ENCODE assay signal across 17 mouse cellular contexts in genomic region chr8:83664096-83664495, GRCm38 (mm10). TPM values are rescaled to one million over a fixed set of nuclear protein-coding genes. Genes with fewer than 3 reads are reported as not detected.
DNase-seq lines count a peak whose midpoint lies in the region; ATAC-seq and TF ChIP-seq lines count a peak whose summit lies in the region.
"Had no signal": no experiment of that assay in that cellular context is flagged by ENCODE, and none has a peak within 500 bp of the region (broad histone marks: within the 10 kb centered on the region; RNA-seq: fewer than 3 reads in every experiment).

No protein-coding gene starts in this region.

- no peak for TF ChIP-seq EP300 in liver, postnatal 0 days (IDR thresholded peaks at IDR 0.05; ENCODE audit: low read depth)

- no peak overlapping the region for H3K4me2 ChIP-seq in forebrain, embryonic 16.5 days (ENCODE audit: low read length)
- H3K4me2 ChIP-seq in stomach, embryonic 14.5 days (replicated peaks; ENCODE audit: low read depth, low read length): no peak overlapping the region
- no peak overlapping the region for H3K4me2 ChIP-seq in liver, postnatal 0 days (ENCODE audit: low read depth, low read length)
- H3K4me2 ChIP-seq: hindbrain, embryonic 15.5 days; liver, embryonic 11.5 days; lung, embryonic 15.5 days had no signal

- TF ChIP-seq POLR2A in kidney, adult 2 months (IDR thresholded peaks at IDR 0.05; ENCODE audit: low read depth, low read length): no peak

- 96% methylated on average over 13 of the region's 13 CpGs for WGBS in forebrain, embryonic 10.5 days
- WGBS in forebrain, embryonic 16.5 days: 85% methylated on average over 13 of the region's 13 CpGs
- WGBS in kidney, adult 2 months: 75% methylated on average over 13 of the region's 13 CpGs
- 90% methylated on average over 13 of the region's 13 CpGs for WGBS in stomach, embryonic 14.5 days
- WGBS in liver, postnatal 0 days (ENCODE audit: insufficient replicate concordance): 85% methylated on average over 13 of the region's 13 CpGs

- H3K27me3 ChIP-seq in forebrain, embryonic 10.5 days (ENCODE audit: poor library complexity, severe bottlenecking): peaks cover 27% of the 10 kb centered on the region
- no peaks in the 10 kb centered on the region for H3K27me3 ChIP-seq in forebrain, embryonic 16.5 days (replicated peaks; ENCODE audit: control insufficient read depth, insufficient read depth, low read length)
- H3K27me3 ChIP-seq in kidney, adult 2 months (replicated peaks; ENCODE audit: control insufficient read depth, insufficient read depth, low read length): no peaks in the 10 kb centered on the region
- H3K27me3 ChIP-seq in stomach, embryonic 14.5 days (ENCODE audit: control insufficient read depth, insufficient read depth, low read length): no peaks in the 10 kb centered on the region
- 0 out of 2 replicates have a peak, but pooled peaks cover 2% of the 10 kb centered on the region for H3K27me3 ChIP-seq in liver, postnatal 0 days (ENCODE audit: insufficient read depth, low read length)
- H3K27me3 ChIP-seq: hindbrain, embryonic 15.5 days; lung, embryonic 15.5 days had no signal

- H3K4me1 ChIP-seq in forebrain, embryonic 10.5 days: peaks cover 87% of the 10 kb centered on the region
- H3K4me1 ChIP-seq in forebrain, embryonic 16.5 days (replicated peaks; ENCODE audit: control insufficient read depth, insufficient read depth, low read length): peaks cover 48% of the 10 kb centered on the region
- peaks cover 19% of the 10 kb centered on the region for H3K4me1 ChIP-seq in kidney, adult 2 months (ENCODE audit: control insufficient read depth, insufficient read depth, low read length)
- H3K4me1 ChIP-seq in stomach, embryonic 14.5 days (ENCODE audit: control insufficient read depth, insufficient read depth, low read length): peaks cover 70% of the 10 kb centered on the region
- peaks cover 20% of the 10 kb centered on the region for H3K4me1 ChIP-seq in liver, postnatal 0 days (ENCODE audit: insufficient read depth)

- peak overlapping the region; percentile 15 for H3K27ac ChIP-seq in forebrain, embryonic 10.5 days
- H3K27ac ChIP-seq in forebrain, embryonic 16.5 days (ENCODE audit: low read length): no peak overlapping the region
- H3K27ac ChIP-seq in kidney, adult 2 months (ENCODE audit: insufficient read depth, low read depth, low read length): peak overlapping the region; percentile 12; the same call in 1 of the 2 replicates
- peak overlapping the region; percentile 88 for H3K27ac ChIP-seq in stomach, embryonic 14.5 days (ENCODE audit: low read length)
- H3K27ac ChIP-seq in liver, postnatal 0 days (ENCODE audit: low read depth): no peak overlapping the region
- H3K27ac ChIP-seq: hindbrain, embryonic 15.5 days had no signal

- peaks cover 37% of the 10 kb centered on the region for H3K36me3 ChIP-seq in forebrain, embryonic 10.5 days (replicated peaks)
- H3K36me3 ChIP-seq in forebrain, embryonic 16.5 days (ENCODE audit: control insufficient read depth, insufficient read depth): no peaks in the 10 kb centered on the region
- no peaks in the 10 kb centered on the region for H3K36me3 ChIP-seq in kidney, adult 2 months (ENCODE audit: control insufficient read depth, insufficient read depth, low read length)
- peaks cover 7% of the 10 kb centered on the region; the same call in 1 of the 2 replicates for H3K36me3 ChIP-seq in stomach, embryonic 14.5 days (ENCODE audit: control insufficient read depth, insufficient read depth, low read length)
- peaks cover under 1% of the 10 kb centered on the region; the same call in 1 of the 2 replicates for H3K36me3 ChIP-seq in liver, postnatal 0 days (replicated peaks; ENCODE audit: insufficient read depth, low read length)
- H3K36me3 ChIP-seq: hindbrain, embryonic 15.5 days; lung, embryonic 15.5 days had no signal

- ATAC-seq in forebrain, embryonic 16.5 days: no peak
- ATAC-seq in stomach, embryonic 14.5 days (ENCODE audit: insufficient number of reproducible peaks, insufficient read depth, low FRiP score, low read depth): no peak
- no peak for ATAC-seq in liver, postnatal 0 days

- H3K9me3 ChIP-seq in forebrain, embryonic 10.5 days: no peaks in the 10 kb centered on the region
- H3K9me3 ChIP-seq in forebrain, embryonic 16.5 days (ENCODE audit: control insufficient read depth, low read length): no peaks in the 10 kb centered on the region
- H3K9me3 ChIP-seq in stomach, embryonic 14.5 days (ENCODE audit: control insufficient read depth, low read depth, low read length): no peaks in the 10 kb centered on the region
- no peaks in the 10 kb centered on the region for H3K9me3 ChIP-seq in liver, postnatal 0 days (ENCODE audit: low read length)
- H3K9me3 ChIP-seq: hindbrain, embryonic 15.5 days; limb, embryonic 10.5 days; lung, embryonic 15.5 days had no signal

- H3K9ac ChIP-seq in forebrain, embryonic 16.5 days (replicated peaks; ENCODE audit: low read depth, low read length): no peak overlapping the region
- H3K9ac ChIP-seq in stomach, embryonic 14.5 days (replicated peaks; ENCODE audit: low read depth, low read length): no peak overlapping the region
- H3K9ac ChIP-seq in liver, postnatal 0 days (replicated peaks): no peak overlapping the region
- H3K9ac ChIP-seq: hindbrain, embryonic 15.5 days; lung, embryonic 15.5 days had no signal

- H3K4me3 ChIP-seq in forebrain, embryonic 10.5 days: no peak overlapping the region
- no peak overlapping the region for H3K4me3 ChIP-seq in forebrain, embryonic 16.5 days (replicated peaks; ENCODE audit: low read length)
- H3K4me3 ChIP-seq in kidney, adult 2 months (ENCODE audit: insufficient read depth, low read depth, low read length): no peak overlapping the region
- H3K4me3 ChIP-seq in stomach, embryonic 14.5 days (ENCODE audit: low read depth, low read length): no peak overlapping the region
- H3K4me3 ChIP-seq in liver, postnatal 0 days (ENCODE audit: low read depth, low read length): no peak overlapping the region
- H3K4me3 ChIP-seq: hindbrain, embryonic 15.5 days; limb, embryonic 10.5 days; lung, embryonic 15.5 days had no signal

- TF ChIP-seq CTCF in kidney, adult 2 months (conservative IDR thresholded peaks at IDR 0.05; ENCODE audit: insufficient read depth, insufficient read length, low read depth, low read length): no peak
- TF ChIP-seq CTCF in liver, postnatal 0 days (IDR thresholded peaks at IDR 0.05; ENCODE audit: low read depth): no peak

- no peak for DNase-seq in forebrain, embryonic 10.5 days (ENCODE audit: extremely low spot score, low spot score)
- no peak for DNase-seq in kidney, adult 2 months
- no peak for DNase-seq in kidney, postnatal 25 days
- peak; percentile 64 to 70 for DNase-seq in adrenal gland, postnatal 36 days
- no peak for DNase-seq in liver, postnatal 0 days
- DNase-seq: B cell, adult 2 months; cerebellum, adult 11-12 months; midbrain, embryonic 14.5 days; retina, postnatal 1 day; right cerebral cortex, postnatal 4 days; thymus, adult 18-20 months had no signal

RNA-seq across cellular contexts. Expression of gene Ptger1, which starts 2.4 kb away (rescaled TPM):
- polyA plus RNA-seq in forebrain, embryonic 10.5 days (2016; fragmentation: Nextera tagmentation; extraction: Ambion mirVana): 0.37 and 0.52 TPM in 2 replicates
- polyA plus RNA-seq in forebrain, embryonic 16.5 days (2015; fragmentation: Nextera tagmentation; extraction: Ambion mirVana): 0.45 and 1.3 TPM in 2 replicates
- polyA plus RNA-seq in kidney, adult 2 months (2012; rRNA removed): 21.8 and 23.3 TPM in 2 replicates
- total RNA-seq in adrenal gland, postnatal 36 days (2021): 1 to 10 TPM in 1 of 2 experiments, under 1 TPM in 1; 0.63 to 2.2 TPM
- 3.1 and 5.4 TPM in 2 replicates for polyA plus RNA-seq in stomach, embryonic 14.5 days (2014; fragmentation: Nextera tagmentation; extraction: Ambion mirVana)
- 0.12 and 0.16 TPM in 2 replicates for polyA plus RNA-seq in liver, postnatal 0 days (2015; fragmentation: Nextera tagmentation; extraction: Ambion mirVana)

RNA-seq across cellular contexts. Expression of gene Gipc1, which starts 11.6 kb away (rescaled TPM):
- polyA plus RNA-seq in forebrain, embryonic 10.5 days (2016; fragmentation: Nextera tagmentation; extraction: Ambion mirVana): 220 and 227 TPM in 2 replicates
- 147 and 151 TPM in 2 replicates for polyA plus RNA-seq in forebrain, embryonic 16.5 days (2015; fragmentation: Nextera tagmentation; extraction: Ambion mirVana)
- polyA plus RNA-seq in kidney, adult 2 months (2012; rRNA removed): 57.6 and 66.6 TPM in 2 replicates
- total RNA-seq in adrenal gland, postnatal 36 days (2021): 10 to 100 TPM; 37.8 to 44.0 TPM
- polyA plus RNA-seq in stomach, embryonic 14.5 days (2014; fragmentation: Nextera tagmentation; extraction: Ambion mirVana): 180 and 185 TPM in 2 replicates
- polyA plus RNA-seq in liver, postnatal 0 days (2015; fragmentation: Nextera tagmentation; extraction: Ambion mirVana): 44.4 and 46.1 TPM in 2 replicates

RNA-seq across cellular contexts. Expression of gene Pkn1, which starts 34.9 kb away (rescaled TPM):
- polyA plus RNA-seq in forebrain, embryonic 10.5 days (2016; fragmentation: Nextera tagmentation; extraction: Ambion mirVana): 29.0 and 29.3 TPM in 2 replicates
- 30.7 and 36.0 TPM in 2 replicates for polyA plus RNA-seq in forebrain, embryonic 16.5 days (2015; fragmentation: Nextera tagmentation; extraction: Ambion mirVana)
- polyA plus RNA-seq in kidney, adult 2 months (2012; rRNA removed): 81.9 and 98.1 TPM in 2 replicates
- 100 to 1,000 TPM in 1 of 2 experiments, 10 to 100 TPM in 1; 98.0 to 123 TPM for total RNA-seq in adrenal gland, postnatal 36 days (2021)
- 30.1 and 30.7 TPM in 2 replicates for polyA plus RNA-seq in stomach, embryonic 14.5 days (2014; fragmentation: Nextera tagmentation; extraction: Ambion mirVana)
- 8.5 TPM in 2 replicates for polyA plus RNA-seq in liver, postnatal 0 days (2015; fragmentation: Nextera tagmentation; extraction: Ambion mirVana)

RNA-seq across cellular contexts. Expression of gene Ddx39, which starts 50.9 kb away (rescaled TPM):
- polyA plus RNA-seq in forebrain, embryonic 10.5 days (2016; fragmentation: Nextera tagmentation; extraction: Ambion mirVana): 364 and 371 TPM in 2 replicates
- 116 TPM in 2 replicates for polyA plus RNA-seq in forebrain, embryonic 16.5 days (2015; fragmentation: Nextera tagmentation; extraction: Ambion mirVana)
- polyA plus RNA-seq in kidney, adult 2 months (2012; rRNA removed): 25.1 and 28.7 TPM in 2 replicates
- total RNA-seq in adrenal gland, postnatal 36 days (2021): 10 to 100 TPM; 21.6 to 24.8 TPM
- 141 and 147 TPM in 2 replicates for polyA plus RNA-seq in stomach, embryonic 14.5 days (2014; fragmentation: Nextera tagmentation; extraction: Ambion mirVana)
- 68.5 and 80.9 TPM in 2 replicates for polyA plus RNA-seq in liver, postnatal 0 days (2015; fragmentation: Nextera tagmentation; extraction: Ambion mirVana)

RNA-seq across cellular contexts. Expression of gene Dnajb1, which starts 56.1 kb away (rescaled TPM):
- polyA plus RNA-seq in forebrain, embryonic 10.5 days (2016; fragmentation: Nextera tagmentation; extraction: Ambion mirVana): 65.2 and 77.8 TPM in 2 replicates
- 58.6 and 62.3 TPM in 2 replicates for polyA plus RNA-seq in forebrain, embryonic 16.5 days (2015; fragmentation: Nextera tagmentation; extraction: Ambion mirVana)
- polyA plus RNA-seq in kidney, adult 2 months (2012; rRNA removed): 32.2 and 33.2 TPM in 2 replicates
- 10 to 100 TPM; 38.5 to 57.2 TPM for total RNA-seq in adrenal gland, postnatal 36 days (2021)
- 59.5 and 59.6 TPM in 2 replicates for polyA plus RNA-seq in stomach, embryonic 14.5 days (2014; fragmentation: Nextera tagmentation; extraction: Ambion mirVana)
- polyA plus RNA-seq in liver, postnatal 0 days (2015; fragmentation: Nextera tagmentation; extraction: Ambion mirVana): 29.4 and 31.6 TPM in 2 replicates

Comparison
In these comparisons a context has a peak if more than half of its experiments do, and no peak if none do; other contexts are left out.
1. H3K27ac ChIP-seq: peak in forebrain, embryonic 10.5 days (single experiment), kidney, adult 2 months (single experiment) and stomach, embryonic 14.5 days (single experiment); none in forebrain, embryonic 16.5 days (single experiment) and liver, postnatal 0 days (single experiment).
2. DNase-seq: peak in adrenal gland, postnatal 36 days (2 of 2); none in forebrain, embryonic 10.5 days (single experiment), kidney, adult 2 months (single experiment), kidney, postnatal 25 days (0 of 2) and liver, postnatal 0 days (single experiment).